Mouse (Mus musculus): Measurements from ENCODE around the gene Coasy.

- TF ChIP-seq CTCF (IDR thresholded peaks at IDR 0.05; ENCODE audit: low read depth, low read length), result no peak
- no peak for TF ChIP-seq POLR2A (IDR thresholded peaks at IDR 0.05; ENCODE audit: extremely low read depth, insufficient read depth, low read length)
Observed at GRCm38 (mm10) chr11:101134217-101134865, 52.0 kb downstream of the Coasy start.
